Mouse (Mus musculus) olfactory bulb, adult 2 months (tissue): ENCODE data around the gene Slc22a1. TPM values are rescaled to one million over a fixed set of nuclear protein-coding genes. Genes with fewer than 3 reads are reported as not detected.
A peak's percentile ranks its signal among the peaks of the same experiment; 100 is the strongest.

Experiments used
- H3K27ac ChIP-seq: fragments of 200-500 bp; 2 replicates; pipeline ENCODE4 v1.5.1; 2012; ENCODE audit warnings: low read depth, low read length; ENCODE audit not compliant: insufficient read depth
- H3K4me1 ChIP-seq: fragments of 200-500 bp; 2 replicates; pipeline ENCODE4 v1.6.1; 2012; ENCODE audit warnings: low read length; ENCODE audit not compliant: control insufficient read depth, insufficient read depth
- H3K4me3 ChIP-seq: fragments of 200-500 bp; 2 replicates; pipeline ENCODE4 v1.5.1; 2012; ENCODE audit warnings: mild to moderate bottlenecking, low read depth, low read length, moderate library complexity; ENCODE audit not compliant: insufficient read depth
- CTCF ChIP-seq: fragments of 200-500 bp; IDR thresholded peaks from 2 replicates; pipeline ENCODE4 v1.5.1; 2012; ENCODE audit warnings: low read depth, mild to moderate bottlenecking, low read length, moderate library complexity; ENCODE audit not compliant: insufficient read depth
- POLR2A ChIP-seq: fragments of 200-500 bp; IDR thresholded peaks from 2 replicates; pipeline ENCODE4 v1.6.1; 2012; ENCODE audit warnings: mild to moderate bottlenecking, low read depth, low read length, moderate library complexity; ENCODE audit not compliant: insufficient read depth
- WGBS: fragments of 180-500 bp; shearing (Covaris S2); methylation state at CpG from one replicate; pipeline ENCODE4 v1.1.7; 2018; 5-methylcytosine and 5-hydroxymethylcytosine counted together
- polyA plus RNA-seq: library from polyadenylated mRNA; stranded (reverse); fragments of >200 nt; gene quantifications from 2 replicates; pipeline ENCODE4 v1.2.4, GENCODE M21; 2012; ENCODE audit warnings: low replicate concordance; ENCODE audit not compliant: missing spikeins, insufficient read depth, insufficient read length

Gene Slc22a1
- polyA plus RNA-seq, result not detected in 2 replicates

- TF ChIP-seq CTCF (no peak), POLR2A (no peak)
- Histone ChIP-seq H3K4me1 (no peaks in the 10 kb centered on the region), H3K27ac (no peak within 1 kb of the TSS), H3K4me3 (no peak within 1 kb of the TSS)
- 86% methylated on average over 7 of the region's 7 CpGs for WGBS
Observed at GRCm38 (mm10) chr17:12675646-12676045, at the start of gene Slc22a1. Slc22a1 (minus strand) TSS chr17:12675829.

DNA sequence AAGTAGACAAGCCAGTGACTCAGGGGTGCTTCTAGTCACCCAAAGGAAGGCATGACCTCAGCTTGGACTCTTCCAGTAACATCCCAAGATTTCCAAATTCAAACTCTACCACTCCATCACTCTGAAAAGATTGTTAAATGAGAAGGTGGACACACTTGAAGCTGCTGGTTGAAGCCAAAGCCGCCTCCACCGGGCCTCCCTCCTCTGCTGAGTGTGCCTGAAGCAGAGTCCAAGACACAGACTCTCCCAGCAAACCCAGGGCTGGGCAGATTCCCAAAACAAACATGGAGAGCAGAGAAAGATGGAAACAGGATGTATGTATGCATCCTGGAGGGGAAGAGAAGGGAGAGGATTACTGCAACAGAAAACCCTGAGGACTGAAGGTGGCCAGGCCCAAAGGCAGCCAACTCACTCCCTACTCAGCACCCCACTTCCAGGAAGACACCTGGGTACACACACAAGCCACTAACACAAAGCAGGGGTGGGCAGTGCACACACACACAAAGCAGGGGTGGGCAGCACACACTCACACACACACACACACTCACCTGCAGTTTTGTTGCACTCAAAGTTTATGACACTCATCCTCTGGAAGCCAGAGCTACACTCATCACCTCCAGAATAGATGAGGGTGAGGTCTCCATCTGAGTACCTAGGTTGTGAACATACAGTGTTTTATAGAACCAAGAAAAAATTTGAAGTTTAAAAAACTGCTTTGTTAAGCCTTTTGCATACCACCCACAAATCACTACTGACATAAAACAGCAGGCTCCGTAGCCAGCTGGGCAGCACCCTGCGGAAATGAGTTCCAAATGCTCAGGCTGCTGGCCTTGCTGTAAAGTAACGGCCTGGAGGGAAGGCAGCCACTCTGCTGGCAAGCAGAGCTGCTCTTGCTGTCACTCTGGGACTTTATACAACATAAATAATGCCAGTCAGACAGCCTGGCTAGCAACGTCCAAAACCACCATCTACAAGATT lies 49.4 kb upstream of the Slc22a1 start:
- TF ChIP-seq CTCF (no peak), POLR2A (no peak)
- WGBS, result 46% methylated on average over 6 of the region's 6 CpGs
- peaks cover 9% of the 10 kb centered on the region for H3K4me1 ChIP-seq
- H3K27ac ChIP-seq, result no peak overlapping the region
- H3K4me3 ChIP-seq, result no peak overlapping the region

GRCm38 (mm10) chr17:12723986-12724766 lies 48.5 kb upstream of the Slc22a1 start:
- Histone ChIP-seq H3K4me1 (peaks cover 11% of the 10 kb centered on the region), H3K27ac (no peak overlapping the region), H3K4me3 (no peak overlapping the region)
- 87% methylated on average over 5 of the region's 5 CpGs for WGBS
- TF ChIP-seq POLR2A, result no peak
- TF ChIP-seq CTCF, result no peak

DNA sequence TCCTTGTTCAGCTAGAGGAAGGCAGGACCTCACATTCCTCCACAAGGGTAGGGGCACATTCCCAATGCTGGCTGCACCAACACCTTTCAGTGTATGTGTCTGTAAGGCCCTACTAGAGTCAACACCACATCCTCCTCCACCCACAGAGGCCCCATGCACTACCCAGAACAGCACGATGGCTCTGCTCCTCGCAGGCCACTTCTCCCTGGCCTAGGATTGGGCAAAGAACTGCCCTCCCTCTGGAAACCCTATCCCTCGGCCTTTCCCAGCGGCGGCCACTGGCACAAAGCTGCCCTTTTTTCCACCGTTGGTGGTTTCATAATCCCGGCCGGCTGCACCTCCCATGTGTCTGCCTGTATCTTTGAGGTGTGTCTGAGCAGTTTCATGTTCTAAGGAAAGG lies 47.0 kb upstream of the Slc22a1 start:
- 62% methylated on average over 8 of the region's 8 CpGs for WGBS
- Histone ChIP-seq H3K4me1 (peaks cover 11% of the 10 kb centered on the region), H3K4me3 (no peak overlapping the region), H3K27ac (no peak overlapping the region)
- TF ChIP-seq CTCF (no peak), POLR2A (no peak)

- TF ChIP-seq POLR2A (no peak), CTCF (no peak)
- 71% methylated on average over 5 of the region's 5 CpGs for WGBS
- Histone ChIP-seq H3K27ac (no peak overlapping the region), H3K4me3 (no peak overlapping the region), H3K4me1 (peaks cover 20% of the 10 kb centered on the region)
Observed at GRCm38 (mm10) chr17:12721118-12721886, 45.7 kb upstream of the Slc22a1 start.

- peaks cover 11% of the 10 kb centered on the region; the same call in 1 of the 2 replicates for H3K4me1 ChIP-seq
- H3K4me3 ChIP-seq, result no peak overlapping the region
- 42% methylated on average over 7 of the region's 7 CpGs for WGBS
- H3K27ac ChIP-seq, result peak overlapping the region; percentile 0; the same call in 1 of the 2 replicates
- TF ChIP-seq POLR2A (no peak), CTCF (no peak)
Observed at GRCm38 (mm10) chr17:12718251-12718650, 42.6 kb upstream of the Slc22a1 start.

DNA sequence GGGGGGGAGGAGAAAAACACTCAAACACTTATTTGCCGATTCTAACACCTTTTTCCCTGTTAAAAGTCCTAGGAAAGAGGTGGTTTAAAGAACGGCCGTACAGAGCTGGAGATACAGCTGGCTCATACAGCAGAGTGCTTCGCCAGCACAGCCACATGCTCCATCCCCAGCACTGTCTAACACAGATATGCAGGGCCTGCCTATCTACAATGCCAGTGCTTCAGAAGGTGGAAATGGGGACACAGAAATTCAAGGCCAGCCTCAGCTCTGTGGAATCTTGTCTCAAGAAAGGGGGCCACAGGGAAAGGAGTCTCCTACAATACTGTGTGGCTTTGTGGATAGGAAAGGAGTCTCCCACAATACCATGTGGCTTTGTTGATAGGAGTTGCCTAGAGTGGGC lies 41.8 kb upstream of the Slc22a1 start:
- H3K27ac ChIP-seq, result no peak overlapping the region
- H3K4me1 ChIP-seq, result peaks cover 11% of the 10 kb centered on the region; the same call in 1 of the 2 replicates
- WGBS, result 58% methylated on average over 4 of the region's 4 CpGs
- TF ChIP-seq CTCF (no peak), POLR2A (no peak)
- H3K4me3 ChIP-seq, result no peak overlapping the region

DNA sequence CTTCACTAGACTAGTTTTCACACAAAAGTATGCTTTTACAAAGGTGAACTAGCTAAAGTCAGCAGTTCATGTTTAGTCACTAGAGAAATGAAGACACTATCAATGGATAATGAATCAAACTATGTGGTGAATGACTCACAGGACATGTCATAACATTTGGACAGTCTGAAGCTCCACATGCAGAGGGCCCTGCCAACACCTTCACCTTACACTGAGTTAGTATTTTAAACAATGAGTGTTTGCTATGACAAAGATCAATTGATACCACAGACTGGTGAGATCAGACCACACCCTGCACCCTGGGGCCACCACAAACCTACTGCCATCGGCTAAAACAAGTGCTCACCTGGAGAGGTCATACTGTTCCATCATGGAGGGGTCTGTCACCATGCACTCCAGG lies 39.4 kb upstream of the Slc22a1 start:
- Histone ChIP-seq H3K27ac (no peak overlapping the region), H3K4me3 (no peak overlapping the region), H3K4me1 (peaks cover 17% of the 10 kb centered on the region)
- TF ChIP-seq CTCF (no peak), POLR2A (no peak)
- WGBS, result 73% methylated on average over 1 of the region's 1 CpGs
